Mouse (Mus musculus) hindbrain, embryonic 11.5 days (tissue): ENCODE data around the gene Mpp4. TPM values are rescaled to one million over a fixed set of nuclear protein-coding genes. Genes with fewer than 3 reads are reported as not detected.

Source experiments
- polyA plus RNA-seq: library from polyadenylated mRNA; unstranded; fragments of >200 nt; fragmentation: Nextera tagmentation; extraction: Ambion mirVana; gene quantifications from 2 replicates; pipeline ENCODE4 v1.2.1, GENCODE M21; 2014

Mpp4 gene
- polyA plus RNA-seq, 1 experiment from 2014 or later = 0.96 TPM

Other genes with a start within 250 kb of the Mpp4 start
- gene Trak2, start 190.0 kb downstream of the Mpp4 start, polyA plus RNA-seq = 14.3 and 15.8 TPM in 2 replicates
- 41.7 and 46.2 TPM in 2 replicates for gene Stradb, start 189.9 kb downstream of the Mpp4 start, polyA plus RNA-seq
- gene C2cd6, start 68.5 kb downstream of the Mpp4 start, polyA plus RNA-seq = not detected in 2 replicates
- gene Tmem237, start 43.0 kb downstream of the Mpp4 start, polyA plus RNA-seq = 48.1 and 51.1 TPM in 2 replicates
- 15.9 and 16.1 TPM in 2 replicates for gene Als2, start 73.8 kb upstream of the Mpp4 start, polyA plus RNA-seq
- gene Cdk15, start 93.5 kb upstream of the Mpp4 start, polyA plus RNA-seq = 1.1 and 1.8 TPM in 2 replicates